Mouse (Mus musculus) kidney, postnatal 4 days (tissue): Measurements from ENCODE around the gene Dhx58.

ENCODE experiments used
- DNase-seq, 2 experiments: peaks; one replicate each; pipeline ENCODE4 v3.0.0; 2021; ENCODE audit warnings: mixed read lengths in 2 of 2

The Dhx58 gene

DNA sequence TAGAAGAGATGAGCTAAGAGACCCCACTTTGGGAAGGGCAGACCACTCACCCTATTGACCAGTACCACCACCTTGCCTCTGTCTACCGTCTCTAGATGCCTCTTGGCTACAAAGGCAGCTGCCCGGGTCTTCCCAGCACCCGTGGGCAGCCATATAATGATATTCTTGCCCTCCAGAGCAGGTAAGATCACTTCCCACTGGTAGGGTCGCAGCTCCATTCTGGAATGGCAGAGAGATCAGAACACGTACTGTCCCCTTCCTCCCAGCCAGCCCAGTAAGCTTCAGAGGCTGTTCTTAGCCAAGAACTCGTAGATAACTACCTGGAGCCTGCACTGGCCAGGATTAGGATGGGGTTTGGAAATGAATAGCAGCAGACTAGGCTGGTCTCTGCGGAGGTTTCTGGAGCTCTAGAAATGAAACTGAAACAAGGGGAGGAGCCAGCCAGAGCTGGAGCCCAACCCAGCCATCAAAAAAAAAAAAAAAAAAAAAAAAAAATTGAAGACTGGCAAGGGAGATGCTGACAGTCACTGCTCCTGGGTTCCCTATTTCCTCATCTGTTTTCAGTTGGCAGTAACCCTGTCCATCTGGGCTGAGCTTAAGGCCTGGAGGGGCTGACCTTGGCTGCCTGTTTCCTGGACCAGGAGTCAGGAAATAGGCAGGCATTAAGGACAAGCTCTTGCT is at the start of gene Dhx58:
TSS of gene Dhx58 (minus strand) at position 421 of the 681 bp plus-strand sequence.
- DNase-seq, result no peak

DNA sequence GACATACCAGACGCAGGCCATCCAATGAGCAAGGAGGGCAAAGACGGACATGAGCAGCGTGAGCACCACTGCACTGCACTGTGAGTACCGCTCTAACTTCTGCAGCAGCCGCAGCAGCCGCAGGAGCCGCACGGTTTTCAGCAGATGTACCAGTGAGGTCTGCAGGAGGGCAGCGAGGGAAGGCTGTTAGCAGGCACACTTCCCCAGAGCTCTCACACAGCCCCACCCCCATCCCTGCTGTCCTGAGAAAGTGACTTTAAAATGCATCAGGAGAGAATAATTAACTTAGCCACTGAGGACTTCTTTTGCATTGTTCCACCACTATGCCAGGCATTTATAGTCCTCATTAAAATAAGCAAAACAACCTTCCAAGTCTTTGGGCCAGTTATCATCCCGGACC is 48.2 kb upstream of the Dhx58 start:
- DNase-seq, result peak; percentile 46 to 66

DNA sequence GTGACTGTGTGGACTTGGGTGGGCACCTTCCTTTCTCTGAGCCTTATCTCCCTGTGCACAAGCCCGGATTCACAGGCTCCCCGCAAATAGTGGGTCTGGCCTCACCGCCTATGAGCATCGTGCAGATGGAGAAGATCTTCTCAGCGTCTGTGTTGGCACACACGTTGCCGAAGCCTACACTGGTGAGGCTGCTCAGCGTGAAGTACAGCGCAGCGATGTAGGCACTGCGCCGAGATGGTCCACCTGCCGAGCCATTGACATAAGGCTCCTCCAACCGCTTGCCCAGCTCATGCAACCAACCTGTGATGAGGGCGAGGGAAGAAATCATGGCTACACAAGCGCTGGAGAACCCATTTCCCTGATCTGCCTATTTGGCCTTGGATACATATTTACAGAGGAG is 46.1 kb upstream of the Dhx58 start:
- no peak for DNase-seq

DNA sequence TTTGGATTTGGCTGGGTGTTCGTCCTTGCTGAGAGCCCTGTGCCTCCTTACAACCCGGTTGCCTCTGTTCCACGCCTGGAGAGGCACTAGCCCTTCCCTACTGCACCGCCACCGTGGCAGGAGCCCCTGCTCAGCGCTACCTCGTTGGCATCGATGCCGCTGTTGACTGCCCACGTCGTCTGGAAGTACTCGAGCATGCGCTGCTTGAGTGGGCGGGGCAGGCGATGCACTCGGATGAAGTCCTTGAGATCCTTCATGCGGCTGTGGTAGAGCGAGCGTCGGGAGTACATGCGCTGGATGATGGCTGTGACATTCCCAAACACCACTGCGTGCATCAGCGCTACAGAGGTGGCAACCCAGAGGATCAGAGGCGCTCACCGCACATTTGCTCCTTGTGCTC is 45.4 kb upstream of the Dhx58 start:
- DNase-seq, result peak in 1 of 2 experiments; percentile 38

DNA sequence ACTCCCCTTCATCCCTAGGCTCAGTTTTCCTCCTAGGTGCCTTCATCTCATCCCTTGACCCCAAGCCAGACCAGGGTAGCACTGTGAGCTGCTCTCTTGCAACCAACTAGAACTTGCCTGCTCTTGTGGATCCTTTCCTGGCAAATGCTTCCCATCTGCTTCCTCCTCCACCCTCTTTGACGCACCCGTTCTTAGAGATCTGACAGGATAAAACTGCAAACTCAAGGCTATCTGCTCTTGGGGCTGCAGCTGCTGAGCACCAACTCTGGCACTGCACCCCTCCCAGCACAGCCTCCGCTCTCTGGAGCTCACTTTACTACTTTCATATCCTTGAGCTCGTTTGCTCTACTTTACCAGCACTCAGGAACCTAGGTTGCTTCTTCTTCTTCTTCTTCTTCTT is 44.5 kb upstream of the Dhx58 start:
- DNase-seq, result no peak

DNA sequence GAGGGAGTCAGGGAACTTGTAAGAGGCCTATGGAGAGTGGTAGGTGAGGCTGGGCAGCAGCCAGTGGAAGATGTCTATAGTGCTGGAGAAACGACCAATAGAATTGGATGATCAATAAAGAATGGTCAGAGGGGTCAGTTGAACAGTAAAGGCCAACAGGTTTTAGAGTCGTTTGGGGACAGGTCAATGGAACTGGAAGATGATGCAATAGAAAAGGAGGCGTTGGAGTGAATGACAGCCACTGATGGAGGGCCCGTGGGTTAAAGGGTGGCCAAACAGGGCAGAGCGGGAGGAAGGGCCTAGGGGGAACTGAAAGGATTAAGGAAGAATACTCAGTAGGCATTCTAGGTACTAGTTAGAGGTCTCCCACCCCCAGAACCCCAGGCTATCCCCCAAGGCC is 43.0 kb upstream of the Dhx58 start:
- no peak for DNase-seq

DNA sequence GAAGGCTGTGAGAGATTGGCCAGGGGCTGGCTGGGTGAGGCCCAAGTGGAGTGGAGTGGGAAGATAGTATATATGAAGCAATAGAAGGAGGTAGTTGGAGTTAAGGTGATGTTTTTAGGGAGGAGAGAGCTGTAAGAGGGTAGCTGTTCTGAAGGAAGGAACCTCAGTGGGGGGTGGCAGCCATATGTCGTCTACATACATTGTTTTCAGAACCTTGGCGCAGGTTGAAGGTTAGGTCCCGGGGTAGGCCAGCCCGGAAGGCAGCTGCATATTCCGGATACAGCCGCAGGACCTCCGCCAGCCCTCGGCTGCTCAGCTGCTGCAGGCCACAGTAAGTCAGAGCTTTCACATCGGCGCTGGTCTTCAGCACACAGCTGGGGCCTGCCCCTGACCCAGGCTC is 42.5 kb upstream of the Dhx58 start:
- no peak for DNase-seq

DNA sequence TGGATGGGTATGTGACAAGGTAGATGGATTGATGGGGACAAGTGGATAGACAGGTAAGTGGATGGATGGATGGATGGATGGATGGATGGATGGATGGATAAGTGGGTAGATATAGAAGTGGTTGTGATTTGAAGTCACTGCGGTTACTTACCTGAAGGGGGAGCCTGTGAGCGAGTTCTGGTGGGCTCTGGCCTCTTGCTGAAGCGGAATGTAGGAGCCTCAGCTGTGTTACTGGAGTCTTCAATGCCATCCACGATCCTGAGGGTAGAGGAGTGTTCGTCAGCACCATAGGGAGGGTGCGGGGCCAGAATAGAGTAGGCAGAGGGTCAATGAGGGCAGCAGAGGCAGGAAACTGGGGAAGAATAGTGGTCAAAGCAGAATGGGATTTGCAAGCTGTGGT is 41.0 kb upstream of the Dhx58 start:
- DNase-seq, result peak; percentile 64 to 74

DNA sequence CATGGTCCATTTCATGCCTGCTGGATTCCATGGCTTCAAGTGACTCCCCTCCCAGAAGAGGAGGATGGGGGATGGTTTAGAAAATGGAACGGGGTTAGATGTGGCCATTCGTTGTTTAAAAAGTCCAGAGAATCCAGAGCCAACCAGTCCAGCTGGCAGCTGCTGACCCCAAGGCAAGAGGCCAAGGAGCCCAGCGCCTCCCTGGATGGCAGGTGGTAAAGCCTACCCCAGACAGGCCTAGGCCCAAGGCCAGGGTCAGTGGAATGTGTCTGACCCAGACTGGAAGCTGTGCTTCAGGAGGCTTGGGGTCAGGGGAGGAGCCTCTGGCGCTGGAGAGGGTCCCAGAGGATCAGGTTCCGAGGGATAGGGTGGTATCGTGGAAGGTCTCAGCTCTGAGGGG is 37.3 kb upstream of the Dhx58 start:
- DNase-seq, result no peak

DNA sequence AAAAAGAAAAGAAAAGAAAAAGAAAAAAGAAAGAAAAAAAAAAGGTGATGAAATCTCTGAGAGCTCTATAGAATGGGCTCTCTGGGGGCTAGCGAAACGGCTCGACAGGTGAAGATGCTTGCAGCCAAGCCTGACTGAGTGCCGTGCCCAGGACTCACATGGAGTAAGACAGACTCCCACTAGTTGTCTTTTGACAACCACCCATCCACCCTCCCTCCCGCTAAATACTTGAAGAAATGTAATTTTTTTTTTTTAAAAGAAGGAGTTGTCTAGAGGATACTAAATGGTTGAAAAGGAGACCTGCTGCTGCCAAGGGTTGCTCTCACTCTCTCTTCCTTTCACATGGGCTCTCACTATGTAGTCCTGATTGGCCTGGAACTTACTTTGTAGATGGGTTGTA is 34.7 kb upstream of the Dhx58 start:
- no peak for DNase-seq

DNA sequence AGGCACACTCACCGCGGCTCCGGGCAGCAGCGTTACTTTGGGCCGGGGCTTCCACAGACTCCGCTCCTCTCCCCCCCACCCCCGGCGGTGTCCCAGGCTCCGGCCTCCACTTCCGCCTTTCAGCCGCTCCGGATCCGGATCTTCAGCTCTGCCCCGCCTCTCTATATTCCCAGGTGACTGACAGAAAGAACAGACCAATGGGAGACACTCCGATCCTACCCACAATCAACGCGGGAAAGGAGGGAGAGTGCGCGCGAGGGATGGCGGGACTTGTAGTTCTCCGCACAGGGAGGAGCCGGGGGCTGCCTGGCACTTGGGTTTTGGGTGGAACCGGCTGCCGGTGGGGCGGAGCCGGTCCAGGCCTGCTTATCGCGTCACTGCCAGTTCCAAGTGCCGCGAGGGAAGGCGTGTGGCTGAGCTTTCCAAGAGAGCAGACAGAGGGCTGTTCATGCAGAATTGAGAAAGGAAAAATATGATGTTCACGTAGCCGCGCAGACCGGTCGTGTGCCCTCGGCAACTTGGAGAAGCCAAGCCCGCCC is 34.1 kb upstream of the Dhx58 start, which contains the start of gene Rab5c:
TSS of gene Rab5c (minus strand) at position 150 of the 539 bp plus-strand sequence.
- peak; percentile 98 to 99 for DNase-seq

DNA sequence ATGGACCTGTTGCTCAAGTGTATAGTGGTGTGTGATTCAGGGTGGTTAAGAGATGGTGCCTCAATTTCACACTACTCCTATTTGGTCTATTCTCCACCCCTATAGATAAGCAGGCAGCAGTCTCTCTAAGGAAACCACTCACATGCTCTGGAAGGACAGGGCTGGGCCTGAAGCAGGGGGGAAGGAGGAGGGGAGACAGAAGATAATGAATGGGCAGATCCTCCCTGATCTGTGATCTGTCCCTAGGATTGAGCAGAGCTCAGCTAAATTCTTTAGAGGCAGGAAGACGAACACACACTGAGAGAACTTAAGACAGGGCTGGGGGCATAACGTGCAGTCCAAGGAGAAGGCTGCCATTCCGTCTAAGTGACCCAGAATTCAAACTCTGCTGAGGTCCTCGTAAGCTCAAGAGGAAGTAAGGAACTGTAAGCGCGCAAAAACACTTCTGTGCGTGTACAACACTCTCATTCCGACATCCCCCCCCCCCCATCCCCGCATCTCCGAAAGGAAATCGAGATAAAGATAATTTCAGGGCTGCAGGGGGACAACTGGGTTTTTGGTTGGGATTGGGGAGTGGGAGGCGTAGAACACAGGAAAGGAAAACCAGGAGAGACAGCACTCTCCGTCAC is 33.1 kb upstream of the Dhx58 start:
- peak in 1 of 2 experiments; percentile 25 for DNase-seq

DNA sequence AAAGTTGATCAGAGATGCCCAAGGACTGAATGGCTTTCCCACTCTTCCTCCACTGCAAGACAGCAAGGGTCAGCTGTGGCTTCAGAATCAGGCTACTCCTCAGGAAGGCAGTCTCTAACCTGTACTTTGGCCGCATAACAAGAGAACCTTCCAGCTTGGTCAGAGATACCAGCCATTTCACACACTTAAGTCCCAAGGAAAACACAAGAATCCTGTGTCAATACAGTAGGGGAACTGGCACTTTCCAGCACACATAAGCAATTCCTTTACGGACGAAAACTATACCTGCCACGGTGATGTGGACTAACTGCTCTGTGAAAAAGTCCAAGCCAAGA is 32.6 kb upstream of the Dhx58 start:
- no peak for DNase-seq

DNA sequence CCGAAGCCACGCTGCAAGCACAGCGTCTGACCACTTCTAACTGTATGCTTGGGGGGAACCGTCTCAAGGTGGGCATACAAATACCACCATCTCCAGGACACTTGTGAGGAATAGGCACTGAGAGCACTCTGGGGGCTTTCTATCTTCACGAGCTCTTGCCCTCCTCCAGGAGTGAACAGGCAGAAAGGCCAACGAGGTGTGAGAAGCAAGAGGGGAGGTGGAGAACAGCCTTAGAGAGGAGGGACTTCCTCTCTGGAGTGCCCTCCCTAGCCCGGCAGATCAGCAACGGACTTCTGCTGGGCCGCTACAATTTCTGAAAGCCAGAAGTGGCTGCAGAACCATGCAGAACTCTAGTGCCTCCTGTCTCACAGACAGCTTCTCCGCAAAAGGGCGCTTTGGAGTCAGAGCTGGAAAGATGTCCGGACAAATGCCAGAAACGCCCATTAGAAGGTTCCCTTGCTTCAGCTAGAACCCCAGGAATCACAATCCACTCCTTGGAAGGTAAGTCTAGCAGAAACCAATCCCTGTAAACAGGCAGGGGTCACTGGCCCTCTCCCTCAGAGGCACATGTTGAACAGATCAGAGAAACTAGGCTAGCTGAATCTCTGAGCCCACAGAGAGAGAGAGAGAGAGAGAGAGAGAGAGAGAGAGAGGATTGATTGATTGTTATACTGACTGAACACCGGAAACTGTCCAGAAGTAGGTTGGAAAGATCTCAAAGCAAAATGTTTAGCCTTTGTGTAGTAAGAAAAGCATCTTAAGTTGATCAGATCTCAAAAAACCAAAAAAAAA is 32.1 kb upstream of the Dhx58 start:
- DNase-seq, result no peak

DNA sequence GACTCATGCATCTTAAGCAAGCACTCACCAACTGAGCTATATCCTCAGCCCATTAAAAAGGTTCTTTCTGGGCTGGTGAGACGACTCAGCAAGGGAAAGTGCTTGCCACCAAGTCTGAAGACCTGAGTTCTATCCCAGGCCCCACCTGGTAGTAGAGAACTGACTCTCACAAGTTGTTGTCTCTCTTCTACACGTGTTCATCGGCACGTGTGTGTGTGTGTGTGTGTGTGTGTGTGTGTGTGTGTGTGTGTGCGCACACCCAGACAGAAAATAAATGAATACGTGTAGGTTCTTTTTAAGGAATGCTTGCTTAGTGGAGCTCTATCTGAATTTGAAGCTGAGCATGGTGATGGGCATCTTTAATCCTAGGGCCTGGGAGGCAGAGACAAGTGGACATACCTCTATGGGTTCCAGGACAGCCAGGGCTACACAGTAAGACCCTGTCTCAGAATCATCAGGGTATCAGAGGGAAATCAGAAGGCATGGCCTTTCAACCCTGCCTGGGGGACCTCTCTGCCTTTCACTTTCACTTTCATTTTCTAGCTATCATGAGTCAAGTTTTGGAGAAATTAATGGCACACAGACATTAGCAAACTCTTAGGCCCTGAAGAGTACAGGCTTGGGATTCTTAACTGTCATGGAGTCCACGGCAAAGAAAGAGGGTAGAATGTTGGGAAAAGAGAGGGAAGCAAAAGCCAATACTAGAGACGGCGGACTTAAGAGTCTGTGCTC is 31.2 kb upstream of the Dhx58 start:
- no peak for DNase-seq

DNA sequence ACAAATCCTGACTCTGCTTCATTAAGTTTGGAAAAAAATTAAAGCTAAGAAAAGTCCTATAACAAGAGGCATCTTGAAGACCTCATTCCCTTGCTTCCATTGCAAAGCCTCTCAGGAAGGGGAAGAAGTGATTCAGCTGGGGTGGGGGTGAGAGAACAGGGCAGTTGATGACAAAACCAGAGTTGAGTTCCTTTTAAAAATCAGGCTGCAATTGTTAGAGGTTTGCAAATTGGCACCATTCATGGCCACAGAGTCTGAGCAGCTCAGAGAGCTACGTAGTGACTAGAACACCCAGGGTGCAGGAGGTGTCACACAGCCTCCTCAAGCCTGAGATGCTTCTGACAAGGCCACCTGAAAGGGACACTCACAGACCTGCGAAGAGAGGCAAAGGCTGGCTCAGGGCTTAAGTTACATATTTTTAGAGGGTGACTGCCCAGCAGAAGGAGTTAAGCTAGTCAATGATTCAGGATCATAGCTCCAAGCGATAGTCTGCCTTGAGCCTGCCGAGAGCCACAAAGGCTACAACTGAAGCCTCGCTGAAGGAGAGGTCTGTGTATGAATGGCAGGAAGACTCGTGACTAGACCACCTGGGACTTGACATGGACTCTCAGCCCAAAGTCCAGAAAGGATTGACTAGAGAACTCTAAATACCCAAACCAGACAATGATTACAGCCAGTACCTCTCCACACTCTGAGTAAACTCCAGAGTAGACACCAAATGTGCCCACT is 26.6 kb upstream of the Dhx58 start:
- peak in 1 of 2 experiments; percentile 27 for DNase-seq

DNA sequence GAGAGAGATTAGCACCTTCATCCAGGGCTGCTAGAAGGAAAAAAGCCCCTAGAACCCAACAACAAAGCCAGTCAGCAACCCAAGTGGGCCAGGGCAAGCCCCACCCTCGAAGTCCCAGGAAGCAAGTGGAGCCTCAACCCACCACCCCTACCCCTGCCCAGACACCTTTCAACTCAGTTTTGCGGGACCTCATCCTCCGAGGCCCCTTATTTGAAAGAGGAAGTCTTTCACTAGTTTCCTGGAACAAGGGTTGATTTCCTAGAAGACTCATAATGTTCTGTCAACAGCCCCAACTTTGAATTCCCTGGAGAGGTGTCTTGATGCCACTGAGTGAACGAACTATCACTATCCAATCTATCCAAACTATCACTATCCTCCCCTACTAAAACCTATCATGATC is 25.9 kb upstream of the Dhx58 start:
- no peak for DNase-seq

DNA sequence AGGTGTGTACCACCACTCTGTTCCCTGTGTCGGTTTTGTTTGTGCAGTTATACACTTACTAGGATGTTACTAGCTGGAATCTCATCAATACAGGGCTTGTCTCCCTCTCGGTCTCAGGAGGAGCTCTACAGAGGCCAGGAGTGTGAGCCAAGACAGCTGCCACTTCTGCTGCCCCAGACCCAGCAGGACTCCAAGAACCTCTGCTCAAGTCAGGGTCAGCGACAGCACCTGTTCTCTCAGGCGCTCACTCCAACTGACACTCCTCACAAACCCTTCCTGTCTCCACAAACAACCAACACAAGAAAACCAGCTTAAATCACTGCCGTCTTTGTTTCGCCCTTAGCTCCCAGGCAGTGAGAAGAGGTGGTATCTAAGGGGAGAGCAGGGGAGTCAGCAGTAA is 24.5 kb upstream of the Dhx58 start:
- no peak for DNase-seq

DNA sequence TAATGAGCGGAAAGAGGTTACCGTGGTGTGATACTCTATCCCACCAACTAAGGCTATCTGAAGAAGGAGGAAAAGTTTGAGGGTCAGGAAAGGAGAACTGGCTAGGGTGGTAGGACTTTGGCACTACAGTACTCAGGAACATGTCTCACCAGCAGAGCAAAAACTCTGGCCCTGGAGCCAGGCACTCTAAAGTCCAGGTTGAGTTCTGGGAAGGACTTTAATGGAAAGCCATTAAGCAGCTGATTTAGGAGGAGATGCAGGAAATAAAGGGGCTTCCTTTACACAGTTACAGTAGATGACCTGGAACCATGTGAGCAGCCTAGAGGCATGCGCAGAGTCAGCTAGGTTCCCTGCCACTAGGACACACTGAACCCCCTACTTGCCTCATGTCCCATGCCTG is 23.1 kb upstream of the Dhx58 start:
- no peak for DNase-seq

DNA sequence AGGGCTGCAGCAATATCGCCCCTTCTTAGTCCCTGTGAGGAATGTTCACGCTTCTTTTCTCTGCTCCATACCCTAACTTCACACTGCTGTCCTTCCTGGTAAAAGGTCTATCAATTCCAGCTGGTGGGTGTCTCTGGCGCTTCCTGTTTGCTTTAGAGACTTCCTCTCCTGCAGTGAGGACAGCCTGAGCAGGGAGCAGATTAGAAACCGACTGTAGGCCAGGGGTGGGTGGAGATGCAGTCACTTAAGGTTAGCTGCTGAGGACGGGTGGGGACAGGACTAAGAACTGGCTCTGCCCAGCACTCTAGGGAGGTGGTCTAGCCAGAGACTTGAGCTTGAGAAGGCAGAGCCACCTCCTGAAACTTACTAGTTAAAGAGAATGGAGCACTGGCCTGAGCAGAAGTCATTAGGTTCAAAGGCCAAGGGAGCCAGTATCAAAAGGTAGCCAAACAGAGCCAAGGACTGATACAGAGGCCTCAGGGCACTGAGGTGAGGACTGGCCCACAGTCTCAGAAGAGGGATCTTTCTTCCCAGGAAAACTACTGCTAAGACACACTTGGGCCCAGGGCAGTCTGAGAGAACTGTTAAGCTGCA is 20.9 kb upstream of the Dhx58 start:
- peak in 1 of 2 experiments; percentile 48 for DNase-seq

DNA sequence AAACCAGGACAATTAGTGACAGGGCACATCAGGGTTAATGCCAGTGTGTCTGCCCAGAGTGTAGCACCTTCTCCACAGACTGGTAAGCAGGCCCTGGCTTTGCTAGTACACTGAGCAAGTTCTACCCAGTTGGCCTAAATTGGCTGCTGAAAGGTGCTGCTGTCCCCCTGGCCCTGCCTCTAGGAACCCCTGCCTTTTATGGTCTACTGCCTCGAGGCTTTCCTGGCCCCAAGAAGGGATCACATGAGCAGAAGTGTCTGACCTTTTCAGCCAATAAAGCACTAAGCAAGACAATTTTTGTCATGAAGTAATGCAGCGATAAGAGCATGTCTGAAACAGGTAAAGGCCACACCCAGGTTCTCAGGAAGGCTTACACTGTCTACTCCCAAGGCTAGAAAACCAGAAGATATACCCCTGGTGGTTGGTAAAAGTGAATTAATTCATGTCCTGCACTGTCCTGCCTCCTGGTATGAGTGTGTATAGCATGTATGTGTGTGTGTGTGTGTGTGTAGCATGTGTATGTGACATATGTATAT is 18.5 kb upstream of the Dhx58 start:
- no peak for DNase-seq
